8 mouse cellular contexts compared by ENCODE assay signal in genomic region chr12:45171927-45172642, GRCm38 (mm10).
DNase-seq lines count a peak whose midpoint lies in the region; ATAC-seq and TF ChIP-seq lines count a peak whose summit lies in the region.

No protein-coding gene starts in this region.

- no peaks in the 10 kb centered on the region for H3K9me3 ChIP-seq in embryonic facial prominence, embryonic 10.5 days
- H3K9me3 ChIP-seq in kidney, postnatal 0 days (replicated peaks; ENCODE audit: low read length) = no peaks in the 10 kb centered on the region

- no peaks in the 10 kb centered on the region for H3K27me3 ChIP-seq in embryonic facial prominence, embryonic 10.5 days (replicated peaks; ENCODE audit: low read depth, poor library complexity, severe bottlenecking)
- no peaks in the 10 kb centered on the region for H3K27me3 ChIP-seq in kidney, postnatal 0 days (ENCODE audit: insufficient read depth, low read length)

- H3K9ac ChIP-seq in kidney, postnatal 0 days (ENCODE audit: low read depth, low read length) = no peak overlapping the region

- WGBS in embryonic facial prominence, embryonic 10.5 days = 36% methylated on average over 8 of the region's 8 CpGs
- WGBS in kidney, postnatal 0 days = 44% methylated on average over 8 of the region's 8 CpGs

- no peaks in the 10 kb centered on the region for H3K36me3 ChIP-seq in embryonic facial prominence, embryonic 10.5 days (replicated peaks)
- no peaks in the 10 kb centered on the region for H3K36me3 ChIP-seq in kidney, postnatal 0 days (ENCODE audit: insufficient read depth, low read length)

- H3K4me1 ChIP-seq in embryonic facial prominence, embryonic 10.5 days = no peaks in the 10 kb centered on the region
- H3K4me1 ChIP-seq in kidney, postnatal 0 days (replicated peaks; ENCODE audit: insufficient read depth, low read length) = no peaks in the 10 kb centered on the region

- H3K4me2 ChIP-seq in kidney, postnatal 0 days (ENCODE audit: low read length) = no peak overlapping the region

- H3K4me3 ChIP-seq in embryonic facial prominence, embryonic 10.5 days = no peak overlapping the region
- H3K4me3 ChIP-seq in kidney, postnatal 0 days (replicated peaks; ENCODE audit: low read depth, low read length) = no peak overlapping the region

- DNase-seq in spleen, postnatal 4 days (ENCODE audit: low spot score in 2 of 2) = peak; percentile 19 to 64
- DNase-seq in spleen, postnatal 14 days (ENCODE audit: low spot score in 2 of 2) = no peak
- peak; percentile 80 for DNase-seq in embryonic facial prominence, embryonic 10.5 days (ENCODE audit: low spot score)
- peak; percentile 23 to 63 for DNase-seq in heart, adult 9 months (ENCODE audit: low spot score in 2 of 2)
- peak; percentile 89 for DNase-seq in kidney, postnatal 0 days (ENCODE audit: low spot score)
- DNase-seq in liver = peak; percentile 69
- peak; percentile 80 for DNase-seq in neural tube, embryonic 10.5 days (ENCODE audit: extremely low spot score, low spot score)
- DNase-seq in testis, postnatal 14 days (ENCODE audit: low spot score) = peak; percentile 64

- no peak overlapping the region for H3K27ac ChIP-seq in embryonic facial prominence, embryonic 10.5 days (replicated peaks)
- H3K27ac ChIP-seq in kidney, postnatal 0 days = no peak overlapping the region

- ATAC-seq in kidney, postnatal 0 days (replicated peaks; ENCODE audit: low FRiP score, low read depth) = peak; percentile 79; the same call in 1 of the 2 replicates

- TF ChIP-seq CTCF in kidney, postnatal 0 days (IDR thresholded peaks at IDR 0.05; ENCODE audit: low read depth) = peak; percentile 97

Comparison
In these comparisons a context has a peak if more than half of its experiments do, and no peak if none do; other contexts are left out.
1. DNase-seq: peak in spleen, postnatal 4 days (2 of 2), embryonic facial prominence, embryonic 10.5 days (single experiment), heart, adult 9 months (2 of 2), kidney, postnatal 0 days (single experiment), liver (single experiment), neural tube, embryonic 10.5 days (single experiment) and testis, postnatal 14 days (single experiment); none in spleen, postnatal 14 days (0 of 2).